Comparison of ENCODE assay signal across 27 mouse cellular contexts in genomic region chr9:33533101-33533810, GRCm38 (mm10).
"Had no signal": no experiment of that assay in that cellular context is flagged by ENCODE, and none has a peak within 500 bp of the region (broad histone marks: within the 10 kb centered on the region; RNA-seq: fewer than 3 reads in every experiment).

No protein-coding gene starts in this region.

- H3K4me3 ChIP-seq: heart, adult 2 months; heart, embryonic 13.5 days; heart, embryonic 15.5 days; hindbrain, embryonic 12.5 days; kidney, embryonic 15.5 days; left cerebral cortex, adult 2 months; limb, embryonic 10.5 days; limb, embryonic 12.5 days; liver, embryonic 13.5 days; liver, embryonic 15.5 days had no signal

- H3K9me3 ChIP-seq: heart, embryonic 13.5 days; heart, embryonic 15.5 days; hindbrain, embryonic 12.5 days; kidney, embryonic 15.5 days; limb, embryonic 10.5 days; limb, embryonic 12.5 days; liver, embryonic 13.5 days; liver, embryonic 15.5 days had no signal

- H3K9ac ChIP-seq: heart, embryonic 13.5 days; heart, embryonic 15.5 days; hindbrain, embryonic 12.5 days; hindbrain, embryonic 14.5 days; kidney, embryonic 15.5 days; limb, embryonic 12.5 days; liver, embryonic 13.5 days; liver, embryonic 15.5 days had no signal

- DNase-seq: gastrocnemius, postnatal 14 days; gastrocnemius, postnatal 36 days; heart, adult 11 months; heart, adult 2 months; heart, postnatal 14 days; heart, postnatal 36 days; kidney, adult 11 months; kidney, adult 2 months; kidney, adult 9 months; kidney, postnatal 14 days; kidney, postnatal 36 days; liver; liver, embryonic 13.5 days had no signal

- H3K36me3 ChIP-seq: heart, embryonic 13.5 days; heart, embryonic 15.5 days; hindbrain, embryonic 12.5 days; kidney, embryonic 15.5 days; limb, embryonic 10.5 days; limb, embryonic 12.5 days; liver, embryonic 13.5 days; liver, embryonic 15.5 days had no signal

- H3K4me2 ChIP-seq: heart, embryonic 11.5 days; heart, embryonic 13.5 days; heart, embryonic 15.5 days; hindbrain, embryonic 12.5 days; hindbrain, embryonic 14.5 days; kidney, embryonic 15.5 days; limb, embryonic 12.5 days; liver, embryonic 11.5 days; liver, embryonic 13.5 days; liver, embryonic 15.5 days had no signal

- H3K4me1 ChIP-seq: heart, embryonic 15.5 days; hindbrain, embryonic 12.5 days; kidney, embryonic 15.5 days; limb, embryonic 12.5 days; liver, embryonic 13.5 days; liver, embryonic 15.5 days had no signal

- H3K27ac ChIP-seq: heart, adult 2 months; heart, embryonic 13.5 days; heart, embryonic 15.5 days; hindbrain, embryonic 12.5 days; hindbrain, embryonic 14.5 days; kidney, embryonic 15.5 days; kidney, postnatal 0 days; left cerebral cortex, adult 2 months; limb, embryonic 10.5 days; limb, embryonic 12.5 days; liver, embryonic 13.5 days; liver, embryonic 15.5 days had no signal

- ATAC-seq: hindbrain, embryonic 16.5 days; intestine, embryonic 16.5 days had no signal

- H3K27me3 ChIP-seq: heart, embryonic 13.5 days; heart, embryonic 15.5 days; hindbrain, embryonic 12.5 days; kidney, embryonic 15.5 days; limb, embryonic 12.5 days; liver, embryonic 13.5 days; liver, embryonic 15.5 days had no signal
